Mouse (Mus musculus) CH12.LX (cell line): ENCODE results near the gene Ptprk. TPM values are rescaled to one million over a fixed set of nuclear protein-coding genes. Genes with fewer than 3 reads are reported as not detected.

Experiments
- DNase-seq: peaks from one replicate; pipeline ENCODE4 v3.0.0-alpha.2; 2013; ENCODE audit errors: extremely low read depth
- H3K27ac ChIP-seq: 2 replicates; pipeline ENCODE4 v1.5.1; 2012; ENCODE audit warnings: low read depth, mild to moderate bottlenecking, control low read depth, moderate library complexity; ENCODE audit not compliant: insufficient read depth
- H3K27me3 ChIP-seq: replicated peaks from 2 replicates; pipeline ENCODE3; 2012; ENCODE audit warnings: inconsistent platforms
- H3K36me3 ChIP-seq, 2 experiments: replicated peaks in 1 of 2; 2 replicates each; pipeline versions ENCODE3 to v1.6.1; 2012; ENCODE audit warnings: inconsistent platforms in 1 of 2, low read length in 1 of 2, mild to moderate bottlenecking in 1 of 2, mixed read lengths in 1 of 2, moderate library complexity in 1 of 2; ENCODE audit not compliant: control insufficient read depth in 1 of 2, insufficient read depth in 1 of 2
- H3K4me1 ChIP-seq, 2 experiments: 2 replicates each; pipeline ENCODE4 v1.6.1; 2012; ENCODE audit warnings: inconsistent platforms in 1 of 2, moderate library complexity in 1 of 2; ENCODE audit not compliant: insufficient read depth in 2 of 2, control insufficient read depth in 1 of 2
- H3K4me2 ChIP-seq: 2 replicates; pipeline ENCODE4 v1.6.1; 2012; ENCODE audit warnings: low read depth, mild to moderate bottlenecking, control low read depth; ENCODE audit not compliant: poor library complexity, insufficient read depth, severe bottlenecking
- H3K4me3 ChIP-seq, 3 experiments: fragments of 150-350 bp in 1 of 3; sonication (generic) in 1 of 3; replicated peaks in 1 of 3; 2 replicates each; pipeline versions ENCODE3 to v1.5.1; 2011 to 2012; ENCODE audit warnings: low read depth in 2 of 3, low read length in 2 of 3, mild to moderate bottlenecking in 2 of 3, moderate library complexity in 2 of 3, control low read depth in 1 of 3, improper control_type of control experiment in 1 of 3, inconsistent platforms in 1 of 3, mixed read lengths in 1 of 3; ENCODE audit not compliant: poor library complexity in 1 of 3
- H3K79me2 ChIP-seq: replicated peaks from 2 replicates; pipeline ENCODE4 v1.6.1; 2012; ENCODE audit warnings: mild to moderate bottlenecking, moderate library complexity; ENCODE audit not compliant: control insufficient read depth, poor library complexity, insufficient read depth, severe bottlenecking; ENCODE audit errors: extremely low read depth
- H3K9ac ChIP-seq: 2 replicates; pipeline ENCODE4 v1.6.1; 2012; ENCODE audit warnings: low read depth, mild to moderate bottlenecking, control low read depth, moderate library complexity; ENCODE audit not compliant: insufficient read depth
- H3K9me3 ChIP-seq: replicated peaks from 2 replicates; pipeline ENCODE3; 2012; ENCODE audit warnings: low read length, inconsistent platforms, mixed read lengths
- CHD1 ChIP-seq: IDR thresholded peaks from 2 replicates; pipeline ENCODE4 v1.6.1; 2012; ENCODE audit warnings: low read depth, low read length, improper control_type of control experiment, inconsistent platforms
- CTCF ChIP-seq, 2 experiments: IDR thresholded peaks in 1 of 2; conservative IDR thresholded peaks in 1 of 2; 2 replicates each; pipeline ENCODE4 v1.5.1; 2011 to 2012; ENCODE audit warnings: low read depth in 2 of 2, low read length in 2 of 2, improper control_type of control experiment in 1 of 2, inconsistent platforms in 1 of 2, mild to moderate bottlenecking in 1 of 2, moderate library complexity in 1 of 2
- ELF1 ChIP-seq: IDR thresholded peaks from 2 replicates; pipeline ENCODE4 v1.6.1; 2014; ENCODE audit warnings: low read depth, mild to moderate bottlenecking, inconsistent platforms, low read length, improper control_type of control experiment
- ETS1 ChIP-seq: conservative IDR thresholded peaks from 2 replicates; pipeline ENCODE4 v1.6.1; 2012; ENCODE audit warnings: low read depth, mild to moderate bottlenecking, inconsistent platforms, low read length, improper control_type of control experiment, moderate library complexity
- HCFC1 ChIP-seq: IDR thresholded peaks from 2 replicates; pipeline ENCODE4 v1.6.1; 2012; ENCODE audit warnings: low read depth, mild to moderate bottlenecking, inconsistent platforms, low read length, improper control_type of control experiment
- IRF4 ChIP-seq: IDR thresholded peaks from 2 replicates; pipeline ENCODE4 v1.6.1; 2014; ENCODE audit warnings: low read depth, mild to moderate bottlenecking, inconsistent platforms, low read length, improper control_type of control experiment
- JUN ChIP-seq: IDR thresholded peaks from 2 replicates; pipeline ENCODE4 v1.6.1; 2011; ENCODE audit warnings: low read depth, mild to moderate bottlenecking, low read length, improper control_type of control experiment, moderate library complexity; ENCODE audit not compliant: insufficient read depth
- MAFK ChIP-seq: IDR thresholded peaks from 2 replicates; pipeline ENCODE4 v1.6.1; 2011; ENCODE audit warnings: low read length, improper control_type of control experiment; ENCODE audit not compliant: insufficient replicate concordance
- MAX ChIP-seq: IDR thresholded peaks from 2 replicates; pipeline ENCODE4 v1.6.1; 2011; ENCODE audit warnings: low read length, improper control_type of control experiment
- MAZ ChIP-seq: IDR thresholded peaks from 2 replicates; pipeline ENCODE4 v1.6.1; 2012; ENCODE audit warnings: low read depth, mild to moderate bottlenecking, inconsistent platforms, low read length, improper control_type of control experiment, moderate library complexity
- NELFE ChIP-seq: IDR thresholded peaks from 2 replicates; pipeline ENCODE4 v1.6.1; 2011; ENCODE audit warnings: low read depth, low read length, improper control_type of control experiment
- RCOR1 ChIP-seq: conservative IDR thresholded peaks from 2 replicates; pipeline ENCODE4 v1.6.1; 2012; ENCODE audit warnings: low read depth, mild to moderate bottlenecking, inconsistent platforms, low read length, improper control_type of control experiment
- TBP ChIP-seq: conservative IDR thresholded peaks from 2 replicates; pipeline ENCODE4 v1.6.1; 2011; ENCODE audit warnings: low read depth, low read length, improper control_type of control experiment
- TCF12 ChIP-seq: IDR thresholded peaks from 2 replicates; pipeline ENCODE4 v1.6.1; 2014; ENCODE audit warnings: low read depth, mild to moderate bottlenecking, inconsistent platforms, low read length, improper control_type of control experiment
- USF1 ChIP-seq: IDR thresholded peaks from 2 replicates; pipeline ENCODE4 v1.6.1; 2014; ENCODE audit warnings: low read depth, mild to moderate bottlenecking, inconsistent platforms, low read length, improper control_type of control experiment
- ZC3H11A ChIP-seq: IDR thresholded peaks from 2 replicates; pipeline ENCODE4 v1.6.1; 2012; ENCODE audit warnings: low read depth, mild to moderate bottlenecking, inconsistent platforms, low read length, improper control_type of control experiment
- dilution Hi-C: fragments of 300-500 bp; cut with MboI; formaldehyde crosslinking; loops from 2 replicates; pipeline ENCODE4 v1.14.3; 2020; ENCODE audit warnings: low sequenced_read_pairs; ENCODE audit not compliant: extremely low pct_unique_long_range_greater_than_20kb, extremely low pct_ligation_motif_present
- in situ Hi-C: fragments of 300-500 bp; cut with MboI; formaldehyde crosslinking; loops from 3 replicates; pipeline ENCODE4 v1.14.3; 2019; ENCODE audit warnings: low sequenced_read_pairs, low pct_ligation_motif_present, low pct_unique_long_range_greater_than_20kb, mixed read lengths
- polyA plus RNA-seq: library from polyadenylated mRNA; unstranded; fragments of >175 nt; gene quantifications from 2 replicates; pipeline ENCODE4 v1.2.1, GENCODE M21; 2012; ENCODE audit warnings: low read depth; ENCODE audit not compliant: insufficient read length
- total RNA-seq, 2 experiments: library from RNA; depleted of rRNA; stranded (reverse); fragments of 300-350 nt in 1 of 2; fragments of >200 nt in 1 of 2; gene quantifications; 2 replicates each; pipeline ENCODE4 v1.2.3; 2012 to 2014

The Ptprk gene
- total and polyA plus RNA-seq, 3 experiments = not detected

GRCm38 (mm10) chr10:28185326-28185725 lies 110.7 kb downstream of the Ptprk start:
- no peak for TF ChIP-seq NELFE
- TF ChIP-seq MAFK = no peak
- TF ChIP-seq ZC3H11A = no peak
- no peak for TF ChIP-seq ELF1
- no peak for TF ChIP-seq HCFC1
- TF ChIP-seq CHD1 = no peak
- no peak for TF ChIP-seq USF1
- no peak for TF ChIP-seq JUN
- no peak for TF ChIP-seq CTCF (conservative IDR thresholded peaks at IDR 0.05 in 1 of 2, IDR thresholded peaks at IDR 0.05 in 1 of 2; ENCODE audit: low read depth in 2 of 2, low read length in 2 of 2)
- TF ChIP-seq RCOR1 = no peak
- TF ChIP-seq IRF4 = no peak
- TF ChIP-seq TBP = no peak
- no peak overlapping the region for H3K4me2 ChIP-seq
- in situ Hi-C loops = no loop called here
- H3K9me3 ChIP-seq = peaks cover 11% of the 10 kb centered on the region
- H3K4me3 ChIP-seq = no peak overlapping the region
- dilution Hi-C loops = no loop called here
- no peaks in the 10 kb centered on the region for H3K4me1 ChIP-seq
- H3K79me2 ChIP-seq = no peaks in the 10 kb centered on the region
- no peak overlapping the region for H3K27ac ChIP-seq
- H3K36me3 ChIP-seq = no peaks in the 10 kb centered on the region
- DNase-seq = no peak
- no peak overlapping the region for H3K9ac ChIP-seq
- no peaks in the 10 kb centered on the region for H3K27me3 ChIP-seq

DNA sequence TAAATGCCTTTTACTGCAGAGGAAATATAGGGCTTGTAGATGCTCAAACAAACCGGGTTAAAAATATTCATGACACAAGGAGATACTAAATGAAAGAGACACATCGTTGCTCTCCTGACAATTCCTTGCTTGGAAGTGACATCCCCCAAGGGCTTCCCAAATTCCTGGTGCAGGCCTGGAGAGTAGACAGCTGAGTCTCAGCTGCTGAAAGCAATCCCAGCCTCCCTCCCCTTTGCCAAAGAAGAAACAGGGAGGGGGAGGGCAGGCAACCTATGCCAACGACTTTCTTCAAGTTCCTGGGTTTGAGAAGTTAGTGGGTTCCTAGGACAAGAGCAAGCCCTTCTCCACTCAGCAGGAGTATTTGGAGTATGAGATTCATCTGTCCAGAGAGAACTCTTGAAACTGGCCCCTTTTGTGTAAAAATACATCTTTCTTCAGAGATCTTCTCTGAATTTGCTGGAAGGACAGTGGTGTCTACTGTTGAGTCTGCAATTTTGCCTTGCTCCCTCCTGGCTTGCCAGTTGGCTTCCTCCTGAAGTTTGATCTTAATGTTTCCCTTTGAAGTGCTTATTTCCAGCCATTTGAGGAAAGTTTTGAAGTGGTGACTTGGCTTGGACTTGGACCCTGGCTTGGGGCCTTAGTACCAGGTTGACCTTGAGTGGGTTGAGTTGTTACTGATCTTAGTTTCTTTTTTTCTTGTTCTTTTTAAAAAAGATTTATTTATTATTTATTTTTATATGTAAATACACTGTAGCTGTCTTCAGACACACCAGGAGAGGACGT lies 111.6 kb downstream of the Ptprk start:
- H3K79me2 ChIP-seq = no peaks in the 10 kb centered on the region
- dilution Hi-C loops (no loop called here), in situ Hi-C loops (no loop called here)
- no peaks in the 10 kb centered on the region for H3K27me3 ChIP-seq
- H3K4me1 ChIP-seq = no peaks in the 10 kb centered on the region
- H3K4me3 ChIP-seq = no peak overlapping the region
- DNase-seq = no peak
- peaks cover 11% of the 10 kb centered on the region for H3K9me3 ChIP-seq
- TF ChIP-seq HCFC1 (no peak), ETS1 (no peak), TCF12 (no peak), USF1 (no peak), MAZ (no peak), MAX (no peak)
- TF ChIP-seq, all 38 proteins: peak for 0
- Histone ChIP-seq H3K27ac (no peak overlapping the region), H3K9ac (no peak overlapping the region), H3K36me3 (no peaks in the 10 kb centered on the region), H3K4me2 (no peak overlapping the region)
